Mouse (Mus musculus): ENCODE results near the gene Hnrnph3. TPM values are rescaled to one million over a fixed set of nuclear protein-coding genes. Genes with fewer than 3 reads are reported as not detected.

Gene Hnrnph3
- total and polyA plus RNA-seq, 2 experiments from 2014 or later: 3.9 to 34.6 TPM

DNA sequence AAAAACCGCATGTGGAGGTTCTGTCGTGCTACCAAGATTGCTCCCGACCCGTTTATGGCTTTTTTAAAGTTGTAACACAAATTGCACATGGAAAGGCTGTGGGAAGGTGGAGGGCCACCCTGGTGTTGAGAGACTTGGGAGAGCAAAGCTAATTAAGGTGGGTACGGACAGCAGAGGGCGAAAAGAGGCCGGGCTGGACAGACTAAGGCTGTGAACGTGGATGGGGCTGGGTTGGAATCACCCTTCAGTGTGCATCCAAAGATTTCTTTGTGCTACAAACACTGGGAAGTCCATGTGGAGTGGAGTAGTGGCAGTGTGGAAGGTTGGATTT, 528 bp upstream of the Hnrnph3 start:
- Histone ChIP-seq H3K36me3 (replicated peaks; ENCODE audit: control insufficient read depth, insufficient read depth, low read length) (no peaks in the 10 kb centered on the region), H3K9ac (replicated peaks; ENCODE audit: low read depth, low read length) (peak overlapping the region; percentile 58), H3K27me3 (ENCODE audit: control insufficient read depth, insufficient read depth, low read length) (no peaks in the 10 kb centered on the region), H3K4me3 (ENCODE audit: low read depth, low read length) (peak overlapping the region; percentile 96), H3K9me3 (replicated peaks; ENCODE audit: control insufficient read depth, low read length) (no peaks in the 10 kb centered on the region), H3K4me2 (ENCODE audit: low read depth, low read length) (peak overlapping the region; percentile 90), H3K27ac (ENCODE audit: low read depth) (peak overlapping the region; percentile 100), H3K4me1 (ENCODE audit: control insufficient read depth, insufficient read depth) (peaks cover 21% of the 10 kb centered on the region)
- 0% methylated on average over 8 of the region's 8 CpGs for WGBS
- TF ChIP-seq CTCF (IDR thresholded peaks at IDR 0.05; ENCODE audit: low read depth) (peak; percentile 61), EP300 (IDR thresholded peaks at IDR 0.05; ENCODE audit: low read depth) (no peak)
- peak; percentile 54 for ATAC-seq (ENCODE audit: insufficient read depth, low read depth)
- DNase-seq (ENCODE audit: low spot score): peak; percentile 80

- ATAC-seq (ENCODE audit: insufficient read depth, low read depth): peak; percentile 31
- under 1% methylated on average over 64 of the region's 68 CpGs for WGBS
Measured at GRCm38 (mm10) chr10:63023121-63023748, 782 bp downstream of the Hnrnph3 start.

DNA sequence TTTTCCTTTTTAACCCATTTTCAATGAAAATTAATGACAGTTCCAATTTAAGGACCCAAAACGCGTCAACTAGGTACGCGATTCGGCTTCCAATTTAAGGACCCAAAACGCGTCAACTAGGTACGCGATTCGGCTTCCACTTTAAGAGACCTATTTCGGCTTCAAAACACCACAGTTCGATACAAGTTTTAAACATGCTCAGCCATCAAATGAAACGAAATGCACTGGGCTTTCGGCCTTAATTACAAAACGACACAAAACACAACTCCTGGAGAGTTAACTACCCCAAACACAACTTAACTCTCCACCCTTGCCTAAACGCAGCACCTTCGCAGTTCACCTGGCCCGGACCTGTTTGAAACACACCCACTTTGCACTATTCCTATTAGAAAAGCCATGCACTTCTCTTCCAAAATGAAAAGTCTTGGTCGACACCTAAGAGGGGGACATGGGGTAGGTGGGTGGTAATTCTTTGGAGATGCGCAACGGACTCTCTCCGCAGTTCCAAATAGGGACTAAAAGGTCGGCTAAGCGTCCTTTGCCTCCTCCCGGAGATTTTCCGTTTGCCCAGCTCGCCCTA, 1.4 kb downstream of the Hnrnph3 start:
- H3K4me1 ChIP-seq (ENCODE audit: control insufficient read depth, insufficient read depth): peaks cover 23% of the 10 kb centered on the region
- H3K36me3 ChIP-seq (replicated peaks; ENCODE audit: control insufficient read depth, insufficient read depth, low read length): peaks cover 4% of the 10 kb centered on the region; the same call in 1 of the 2 replicates
- H3K4me2 ChIP-seq (ENCODE audit: low read depth, low read length): peak overlapping the region; percentile 90
- H3K27me3 ChIP-seq (ENCODE audit: control insufficient read depth, insufficient read depth, low read length): no peaks in the 10 kb centered on the region
- ATAC-seq (ENCODE audit: insufficient read depth, low read depth) (no peak), DNase-seq (ENCODE audit: low spot score) (no peak)
- under 1% methylated on average over 27 of the region's 27 CpGs for WGBS
- H3K9ac ChIP-seq (replicated peaks; ENCODE audit: low read depth, low read length): peak overlapping the region; percentile 98
- no peaks in the 10 kb centered on the region for H3K9me3 ChIP-seq (replicated peaks; ENCODE audit: control insufficient read depth, low read length)
- peak overlapping the region; percentile 100 for H3K27ac ChIP-seq (ENCODE audit: low read depth)
- peak overlapping the region; percentile 96 for H3K4me3 ChIP-seq (ENCODE audit: low read depth, low read length)
- TF ChIP-seq CTCF (IDR thresholded peaks at IDR 0.05; ENCODE audit: low read depth): no peak
- no peak for TF ChIP-seq EP300 (IDR thresholded peaks at IDR 0.05; ENCODE audit: low read depth)

More at GRCm38 (mm10) chr10:63023121-63023748, 782 bp downstream of the Hnrnph3 start:
- Histone ChIP-seq H3K27ac (ENCODE audit: low read depth) (peak overlapping the region; percentile 100), H3K4me3 (ENCODE audit: low read depth, low read length) (peak overlapping the region; percentile 96), H3K36me3 (replicated peaks; ENCODE audit: control insufficient read depth, insufficient read depth, low read length) (no peaks in the 10 kb centered on the region), H3K9ac (replicated peaks; ENCODE audit: low read depth, low read length) (peak overlapping the region; percentile 98), H3K27me3 (ENCODE audit: control insufficient read depth, insufficient read depth, low read length) (no peaks in the 10 kb centered on the region), H3K9me3 (replicated peaks; ENCODE audit: control insufficient read depth, low read length) (no peaks in the 10 kb centered on the region), H3K4me2 (ENCODE audit: low read depth, low read length) (peak overlapping the region; percentile 90), H3K4me1 (ENCODE audit: control insufficient read depth, insufficient read depth) (peaks cover 23% of the 10 kb centered on the region)
- peak; percentile 59 for DNase-seq (ENCODE audit: low spot score)
- TF ChIP-seq EP300 (IDR thresholded peaks at IDR 0.05; ENCODE audit: low read depth) (no peak), CTCF (IDR thresholded peaks at IDR 0.05; ENCODE audit: low read depth) (no peak)

DNA sequence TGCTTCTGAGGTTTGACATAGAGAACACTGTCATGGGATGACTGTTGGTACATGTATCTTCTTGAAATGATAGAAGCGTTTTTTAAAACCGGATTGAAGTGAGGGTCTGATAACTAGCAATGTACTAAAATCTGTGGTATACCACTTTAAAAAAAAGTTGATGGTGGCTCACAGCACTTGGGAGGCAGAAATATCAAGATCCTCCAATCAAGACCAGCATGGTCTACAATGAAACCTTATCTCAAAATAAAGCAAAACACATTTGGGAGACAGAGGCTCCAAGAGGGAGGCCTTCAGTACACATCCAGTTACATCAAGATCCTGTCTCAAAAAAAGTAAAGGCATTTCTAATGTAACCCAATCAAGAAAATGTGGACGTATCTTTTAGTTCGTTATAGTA, 2.3 kb downstream of the Hnrnph3 start:
- 26% methylated on average over 4 of the region's 4 CpGs for WGBS
- TF ChIP-seq EP300 (IDR thresholded peaks at IDR 0.05; ENCODE audit: low read depth) (no peak), CTCF (IDR thresholded peaks at IDR 0.05; ENCODE audit: low read depth) (no peak)

DNA sequence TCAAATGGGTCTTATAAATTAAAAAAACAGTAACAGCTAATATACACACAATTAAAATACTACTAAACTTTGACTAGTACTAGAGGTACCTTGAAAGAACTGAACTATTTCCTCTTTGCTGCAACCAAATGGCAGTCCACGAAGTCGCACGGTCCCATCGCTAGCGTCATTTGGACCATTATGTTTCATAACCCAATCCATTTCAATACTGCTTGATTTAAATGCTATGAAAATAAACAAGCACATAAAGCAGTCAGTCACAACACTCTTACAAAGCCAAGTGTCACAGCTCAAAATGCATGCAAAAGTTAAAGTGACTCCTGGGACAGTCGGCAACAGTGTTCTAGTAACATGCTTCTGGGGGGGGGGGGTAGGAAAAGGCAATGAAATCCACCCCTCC, 4.7 kb downstream of the Hnrnph3 start:
- H3K9ac ChIP-seq (replicated peaks; ENCODE audit: low read depth, low read length): no peak overlapping the region
- no peaks in the 10 kb centered on the region for H3K27me3 ChIP-seq (ENCODE audit: control insufficient read depth, insufficient read depth, low read length)
- 89% methylated on average over 6 of the region's 6 CpGs for WGBS
- H3K4me2 ChIP-seq (ENCODE audit: low read depth, low read length): no peak overlapping the region
- DNase-seq (ENCODE audit: low spot score) (no peak), ATAC-seq (ENCODE audit: insufficient read depth, low read depth) (no peak)
- H3K4me3 ChIP-seq (ENCODE audit: low read depth, low read length): no peak overlapping the region
- peaks cover 35% of the 10 kb centered on the region for H3K36me3 ChIP-seq (replicated peaks; ENCODE audit: control insufficient read depth, insufficient read depth, low read length)
- H3K27ac ChIP-seq (ENCODE audit: low read depth): no peak overlapping the region
- no peaks in the 10 kb centered on the region for H3K9me3 ChIP-seq (replicated peaks; ENCODE audit: control insufficient read depth, low read length)
- H3K4me1 ChIP-seq (ENCODE audit: control insufficient read depth, insufficient read depth): peaks cover 16% of the 10 kb centered on the region
- TF ChIP-seq EP300 (IDR thresholded peaks at IDR 0.05; ENCODE audit: low read depth) (no peak), CTCF (IDR thresholded peaks at IDR 0.05; ENCODE audit: low read depth) (no peak)

More for the DNA sequence above, 2.3 kb downstream of the Hnrnph3 start:
- no peak for ATAC-seq (ENCODE audit: insufficient read depth, low read depth)
- DNase-seq (ENCODE audit: low spot score): no peak
- Histone ChIP-seq H3K27me3 (ENCODE audit: control insufficient read depth, insufficient read depth, low read length) (no peaks in the 10 kb centered on the region), H3K27ac (ENCODE audit: low read depth) (no peak overlapping the region), H3K4me1 (ENCODE audit: control insufficient read depth, insufficient read depth) (peaks cover 23% of the 10 kb centered on the region), H3K9ac (replicated peaks; ENCODE audit: low read depth, low read length) (peak overlapping the region; percentile 98; the same call in 1 of the 2 replicates), H3K4me2 (ENCODE audit: low read depth, low read length) (peak overlapping the region; percentile 90), H3K9me3 (replicated peaks; ENCODE audit: control insufficient read depth, low read length) (no peaks in the 10 kb centered on the region), H3K4me3 (ENCODE audit: low read depth, low read length) (peak overlapping the region; percentile 96), H3K36me3 (replicated peaks; ENCODE audit: control insufficient read depth, insufficient read depth, low read length) (peaks cover 12% of the 10 kb centered on the region)
